Mouse (Mus musculus): ENCODE results near the gene Trip11. TPM values are rescaled to one million over a fixed set of nuclear protein-coding genes. Genes with fewer than 3 reads are reported as not detected.

Trip11 gene
- polyA plus RNA-seq (2014; fragmentation: Illumina TruSeq; extraction: RNeasy Lipid Tissue Mini Kit (QIAGEN cat#74804); ENCODE audit: low read depth, low replicate concordance), result 11.9 TPM

DNA sequence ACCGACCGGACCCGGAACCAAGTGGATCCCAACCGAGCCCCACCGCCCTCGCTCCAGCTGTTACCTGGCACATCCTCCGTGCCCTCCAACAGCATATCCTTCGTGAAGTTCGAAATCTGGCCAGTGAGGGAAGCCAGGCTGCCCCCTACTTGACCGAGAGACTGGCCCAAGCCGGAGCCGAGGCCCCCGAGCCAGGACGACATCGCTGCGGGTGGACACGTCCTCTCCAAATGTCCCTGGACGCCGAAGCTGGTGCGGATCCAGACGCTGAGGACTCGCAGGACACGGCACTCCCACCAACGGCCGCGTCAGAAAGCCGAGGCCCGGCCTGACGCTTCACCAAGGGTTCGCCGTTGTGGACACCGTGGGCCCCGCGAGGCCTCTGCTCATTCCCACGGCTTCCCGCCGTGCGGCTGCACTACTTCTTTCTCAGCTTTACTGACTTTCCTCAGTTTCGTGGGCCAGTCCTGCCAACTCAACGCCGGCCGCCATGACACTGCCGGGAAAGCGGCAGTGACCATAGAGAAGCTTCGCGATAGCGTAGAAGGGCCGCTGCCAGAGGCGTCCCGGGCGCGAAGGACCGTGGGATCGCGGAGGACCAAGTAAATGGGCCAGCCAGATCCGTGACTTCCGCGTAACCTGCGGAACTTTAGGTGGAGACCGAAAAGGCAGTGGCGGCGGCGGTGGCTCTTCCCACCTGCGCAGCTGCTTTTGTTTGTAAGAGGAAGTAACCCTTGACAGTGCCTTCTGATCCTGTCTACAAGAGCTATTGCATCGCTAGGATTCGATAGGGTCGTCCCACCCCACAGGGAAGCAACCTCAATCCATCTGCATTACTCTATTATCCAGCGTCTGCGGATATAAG is at the start of gene Trip11:
TSS of gene Trip11 (minus strand) at position 642 of the 865 bp plus-strand sequence.

DNA sequence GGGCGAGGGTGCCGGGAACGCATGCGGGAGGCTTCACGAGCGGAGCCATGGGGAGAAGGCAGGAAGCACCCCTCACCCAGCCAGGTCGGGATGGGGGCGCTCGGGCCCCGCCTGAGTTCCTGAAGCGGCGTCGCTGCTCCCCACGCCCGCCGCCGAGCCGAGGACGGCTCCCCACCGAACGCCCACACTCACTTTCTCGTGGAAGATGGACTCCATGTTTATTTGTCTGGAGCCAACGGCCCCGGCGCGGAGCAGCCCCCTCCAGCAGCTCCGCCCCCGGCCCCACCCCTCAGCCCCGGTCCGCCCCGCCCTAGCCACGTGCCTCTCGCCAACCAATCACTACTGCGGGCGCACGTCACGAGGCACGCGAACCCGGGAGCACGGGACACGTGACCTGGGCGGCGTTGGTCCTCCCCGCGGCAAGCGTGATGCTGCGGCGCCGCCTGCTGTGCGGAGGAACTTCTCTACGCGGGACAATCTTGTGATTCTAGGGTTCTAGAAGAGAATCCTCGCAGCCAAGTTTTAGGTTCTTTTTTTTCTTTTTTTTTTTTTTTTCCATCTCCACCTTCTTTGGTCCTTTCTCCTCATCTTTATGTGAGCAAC is 45.0 kb upstream of the Trip11 start, which contains the start of gene Atxn3:
TSS of gene Atxn3 (minus strand) at position 305 of the 603 bp plus-strand sequence.

DNA sequence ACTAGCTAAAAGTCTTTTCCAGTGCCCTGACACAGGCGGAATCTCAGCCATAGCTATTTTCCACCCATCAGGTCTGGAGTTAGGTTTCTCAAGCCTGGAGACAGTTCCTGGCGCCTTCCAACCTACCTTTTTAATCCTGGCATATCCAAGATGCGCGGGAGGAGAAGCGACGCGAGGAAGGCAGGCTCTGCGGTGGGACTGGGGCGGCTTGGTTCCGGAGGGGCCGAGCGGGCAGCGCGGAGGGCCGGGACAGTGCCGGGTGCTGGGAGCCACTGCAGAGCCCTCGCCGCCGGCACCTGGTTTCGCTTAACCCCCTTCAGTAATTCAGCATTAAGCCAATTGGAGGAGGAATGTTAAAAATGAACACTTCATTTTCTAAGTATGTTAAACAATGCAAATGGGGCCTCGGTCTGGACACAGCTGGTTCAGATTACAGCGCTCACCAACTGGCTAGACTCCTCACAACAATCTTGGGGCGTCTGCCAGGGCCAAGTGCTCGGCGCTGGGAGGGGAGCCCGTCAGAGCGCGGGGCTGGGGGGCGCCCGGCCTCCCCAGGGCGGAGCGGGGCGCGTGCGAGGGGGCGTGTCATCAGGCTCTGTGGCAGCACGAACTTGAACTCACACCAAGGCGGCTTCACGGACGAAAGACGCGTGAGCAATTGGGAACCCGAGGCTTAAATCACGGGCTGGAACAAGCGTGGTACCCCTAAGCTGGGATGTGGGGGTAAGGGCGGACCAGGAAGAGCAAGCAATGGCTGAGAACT is 94.3 kb downstream of the Trip11 start, which contains the start of gene Fbln5:
TSS of gene Fbln5 (minus strand) at position 448 of the 763 bp plus-strand sequence.

Other genes with a start within 250 kb of the Trip11 start
- gene Tc2n, start 194.7 kb downstream of the Trip11 start, polyA plus RNA-seq (2014; fragmentation: Illumina TruSeq; extraction: RNeasy Lipid Tissue Mini Kit (QIAGEN cat#74804); ENCODE audit: low read depth, low replicate concordance), result 3.0 TPM
- 46.3 TPM for gene Fbln5, start 94.2 kb downstream of the Trip11 start, polyA plus RNA-seq (2014; fragmentation: Illumina TruSeq; extraction: RNeasy Lipid Tissue Mini Kit (QIAGEN cat#74804); ENCODE audit: low read depth, low replicate concordance)
- 16.0 TPM for gene Atxn3, start 45.0 kb upstream of the Trip11 start, polyA plus RNA-seq (2014; fragmentation: Illumina TruSeq; extraction: RNeasy Lipid Tissue Mini Kit (QIAGEN cat#74804); ENCODE audit: low read depth, low replicate concordance)
- gene Cpsf2, start 62.7 kb upstream of the Trip11 start, polyA plus RNA-seq (2014; fragmentation: Illumina TruSeq; extraction: RNeasy Lipid Tissue Mini Kit (QIAGEN cat#74804); ENCODE audit: low read depth, low replicate concordance), result 9.7 TPM
- gene Slc24a4, start 215.5 kb upstream of the Trip11 start, polyA plus RNA-seq (2014; fragmentation: Illumina TruSeq; extraction: RNeasy Lipid Tissue Mini Kit (QIAGEN cat#74804); ENCODE audit: low read depth, low replicate concordance), result 0.42 TPM

All from adipose tissue, adult 10 weeks (tissue).